Mouse (Mus musculus) megakaryocyte-erythroid progenitor cell, adult 5-6 weeks (primary cell): ENCODE data around the gene Fam155a. TPM values are rescaled to one million over a fixed set of nuclear protein-coding genes. Genes with fewer than 3 reads are reported as not detected.
A peak's percentile ranks its signal among the peaks of the same experiment; 100 is the strongest.

Experiments used
- ATAC-seq: replicated peaks from 2 replicates; pipeline ENCODE4 v1.8.0; 2016; ENCODE audit warnings: mild to moderate bottlenecking, inconsistent platforms; ENCODE audit not compliant: severe bottlenecking, poor library complexity, low FRiP score, low TSS enrichment
- total RNA-seq, 2 experiments: library from RNA; stranded (forward) in 1 of 2; stranded (reverse) in 1 of 2; fragments of 200-1000, 215-1000 nt in 1 of 2; fragments of >200 nt in 1 of 2; fragmentation: Nextera tagmentation in 1 of 2; gene quantifications; 2 replicates each; pipeline ENCODE4 v1.2.3; 2014 to 2017

The Fam155a gene
- total RNA-seq, 2 experiments from 2014 or later = not detected

DNA sequence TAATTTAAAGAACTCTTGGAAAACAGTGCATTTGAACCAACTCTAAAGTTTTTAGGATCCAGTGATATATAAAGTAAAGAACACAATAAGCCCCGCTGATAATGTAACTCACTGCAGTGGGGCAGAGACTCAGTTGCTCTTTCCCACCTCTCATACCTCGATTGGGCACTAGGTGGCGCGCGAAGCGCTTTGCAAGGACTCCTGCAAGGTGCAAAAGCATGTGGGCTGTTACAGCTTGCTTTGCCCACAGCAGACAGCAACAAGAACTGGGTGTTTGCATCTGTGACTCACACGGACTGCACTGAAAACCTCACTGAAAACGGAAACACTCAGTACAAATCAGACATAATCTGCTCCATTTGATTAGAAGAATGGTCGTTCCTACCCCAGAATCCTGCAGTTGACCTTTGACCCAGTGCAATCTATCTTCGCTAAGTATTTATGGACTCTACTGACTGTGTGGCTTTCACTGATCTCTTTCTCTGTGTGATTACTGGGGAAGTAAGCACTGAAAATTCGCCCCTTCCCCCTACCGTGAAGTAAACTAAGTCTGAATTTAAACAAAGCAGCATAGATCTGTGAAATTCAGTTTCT, 537.5 kb downstream of the Fam155a start:
- ATAC-seq = peak; percentile 90

DNA sequence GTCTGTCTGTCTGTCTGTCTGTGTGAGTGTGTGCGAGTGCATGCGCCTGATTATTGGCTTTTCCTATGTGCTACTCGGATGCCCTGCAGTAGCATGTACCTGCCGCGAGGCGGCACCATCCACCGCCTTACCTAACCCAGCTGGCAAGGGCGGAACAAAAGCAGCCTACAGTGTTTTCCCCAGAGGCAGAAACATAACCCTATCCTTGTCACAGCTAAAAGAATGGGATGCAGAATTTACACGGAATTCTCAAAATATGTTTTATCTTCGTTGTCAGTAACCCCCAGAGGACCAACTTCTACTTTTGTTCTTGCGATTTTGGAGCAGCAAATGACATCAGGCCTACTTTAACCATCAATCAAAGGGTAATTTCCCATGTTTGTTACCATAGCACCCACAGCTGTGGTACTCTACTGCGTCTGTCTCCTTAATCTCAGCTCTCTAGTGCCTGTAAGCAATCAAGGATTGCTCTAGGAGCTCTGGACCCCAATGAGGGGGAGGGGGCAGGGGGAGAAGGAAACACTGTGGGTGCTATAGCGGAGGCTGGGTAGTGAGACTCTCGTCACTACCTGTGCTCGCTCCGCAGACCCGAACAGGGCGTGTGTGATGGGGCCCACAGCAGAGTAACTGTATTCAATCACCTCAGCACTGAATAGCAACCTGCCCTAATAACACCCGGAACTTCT, 543.0 kb downstream of the Fam155a start:
- peak; percentile 75; the same call in 1 of the 2 replicates for ATAC-seq

- no peak for ATAC-seq
These were observed 544.2 kb downstream of the Fam155a start for GRCm38 (mm10) chr8:9226767-9227166.

GRCm38 (mm10) chr8:9211751-9212150, 559.2 kb downstream of the Fam155a start:
- ATAC-seq = no peak

- no peak for ATAC-seq
These were observed 563.4 kb downstream of the Fam155a start for GRCm38 (mm10) chr8:9207505-9208051.

- ATAC-seq = no peak
These were observed 566.5 kb downstream of the Fam155a start for GRCm38 (mm10) chr8:9204345-9205067.

GRCm38 (mm10) chr8:9200099-9200498, 570.9 kb downstream of the Fam155a start:
- no peak for ATAC-seq

DNA sequence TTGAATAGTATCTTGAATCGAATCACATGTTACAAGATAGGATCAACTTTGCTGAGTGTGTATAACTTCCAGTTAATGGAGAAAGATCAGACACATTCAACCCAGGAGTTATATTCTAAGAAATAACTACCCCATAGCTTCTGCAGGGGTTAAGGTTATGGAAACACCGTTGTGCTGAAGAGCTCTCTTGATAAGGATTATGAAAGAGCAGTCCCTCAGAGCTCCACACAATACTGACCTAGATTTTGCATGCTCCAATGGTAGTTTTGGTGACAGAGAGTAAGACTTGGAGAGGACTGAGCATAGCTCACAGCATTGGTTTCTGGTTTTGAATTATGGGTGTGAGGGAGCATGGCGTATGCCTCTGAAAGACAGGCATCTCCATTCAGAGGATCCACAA, 579.3 kb downstream of the Fam155a start:
- ATAC-seq = no peak

GRCm38 (mm10) chr8:9188616-9189015, 582.3 kb downstream of the Fam155a start:
- ATAC-seq = no peak

DNA sequence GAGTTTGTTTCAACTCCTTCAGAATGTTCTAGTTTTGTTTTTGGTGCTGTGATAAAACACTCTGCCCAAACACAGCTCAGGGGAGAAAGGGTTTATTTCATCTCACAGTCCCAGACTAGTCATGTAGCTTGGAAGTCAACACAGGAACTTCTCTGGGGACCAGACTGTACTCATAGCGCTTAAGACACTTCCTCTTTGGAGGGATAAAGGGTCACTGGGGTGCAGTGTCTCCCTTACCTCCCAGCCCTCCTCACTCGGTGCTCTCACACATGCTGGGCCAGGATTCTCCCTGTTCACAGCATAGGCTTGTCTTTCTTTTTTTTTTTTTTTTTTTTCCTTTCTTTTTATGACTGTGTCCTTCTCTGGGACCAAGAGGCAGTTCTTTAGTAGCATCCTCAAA, 585.8 kb downstream of the Fam155a start:
- ATAC-seq = no peak

DNA sequence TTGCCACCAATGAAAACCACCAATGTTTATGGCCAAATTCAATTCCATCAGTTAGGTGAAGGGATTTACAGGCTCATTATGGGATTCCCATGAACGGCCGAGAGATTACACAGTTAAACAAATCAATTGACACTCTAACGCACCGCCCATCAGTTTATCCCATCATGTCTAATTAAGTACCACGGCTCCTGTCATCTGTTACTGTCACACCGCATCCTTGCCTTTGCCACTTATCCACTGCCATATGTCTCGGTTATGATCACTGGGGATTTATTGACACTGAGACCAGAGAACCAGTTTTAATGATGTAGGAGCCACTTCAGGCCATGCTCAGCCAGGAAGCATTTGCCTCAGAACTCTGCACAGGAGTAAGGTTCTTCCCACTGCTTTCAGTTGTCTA, 588.5 kb downstream of the Fam155a start:
- no peak for ATAC-seq

DNA sequence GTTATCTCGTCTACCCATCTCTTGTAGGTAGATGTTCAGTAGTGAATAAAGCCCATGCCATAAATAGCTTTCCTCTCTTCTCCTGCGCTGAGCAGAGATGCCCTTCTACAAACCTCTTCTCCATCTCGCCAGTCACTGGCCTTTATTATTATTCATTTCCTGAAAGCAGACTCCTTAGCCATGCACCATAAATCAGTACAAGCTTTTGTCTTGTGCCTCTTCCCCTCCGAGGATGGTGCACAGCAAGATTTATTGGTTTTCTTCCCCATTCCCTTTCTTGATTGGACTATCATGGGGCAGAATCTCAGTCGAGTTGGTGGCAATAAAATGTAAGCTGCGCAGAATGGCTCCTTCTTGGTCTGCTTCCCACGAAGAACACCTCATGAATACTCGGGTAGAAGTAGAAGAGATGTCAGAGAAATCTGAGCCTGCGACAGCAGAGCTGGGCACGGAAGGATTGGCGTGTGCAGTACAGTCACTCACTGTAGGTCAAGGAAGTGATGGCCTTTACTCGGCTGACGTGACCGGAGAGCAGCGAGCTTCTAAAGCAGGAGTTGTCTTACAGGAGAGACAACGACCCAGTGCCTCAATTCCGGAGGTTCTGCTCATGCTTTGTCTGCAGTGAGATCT, 590.2 kb downstream of the Fam155a start:
- ATAC-seq = no peak

DNA sequence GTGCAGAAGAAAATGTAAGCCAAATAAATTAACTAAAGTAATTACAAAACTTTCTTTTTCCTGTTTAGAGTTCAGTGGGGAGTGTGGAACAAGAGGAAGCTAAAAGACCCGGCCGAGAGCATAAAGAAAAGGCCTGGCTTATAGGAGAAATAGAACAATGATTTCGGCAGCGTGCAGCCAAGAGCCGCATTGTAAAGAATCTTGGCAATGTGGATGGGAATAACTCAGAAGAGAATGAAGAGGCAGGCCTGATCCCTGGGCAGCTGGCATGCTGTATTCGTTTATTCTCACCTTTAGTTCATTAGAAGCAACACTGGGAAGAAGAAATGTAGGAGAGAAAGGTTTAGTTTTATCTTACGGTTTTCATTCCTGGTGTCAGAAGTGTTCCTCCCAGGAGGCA, 594.0 kb downstream of the Fam155a start:
- no peak for ATAC-seq

DNA sequence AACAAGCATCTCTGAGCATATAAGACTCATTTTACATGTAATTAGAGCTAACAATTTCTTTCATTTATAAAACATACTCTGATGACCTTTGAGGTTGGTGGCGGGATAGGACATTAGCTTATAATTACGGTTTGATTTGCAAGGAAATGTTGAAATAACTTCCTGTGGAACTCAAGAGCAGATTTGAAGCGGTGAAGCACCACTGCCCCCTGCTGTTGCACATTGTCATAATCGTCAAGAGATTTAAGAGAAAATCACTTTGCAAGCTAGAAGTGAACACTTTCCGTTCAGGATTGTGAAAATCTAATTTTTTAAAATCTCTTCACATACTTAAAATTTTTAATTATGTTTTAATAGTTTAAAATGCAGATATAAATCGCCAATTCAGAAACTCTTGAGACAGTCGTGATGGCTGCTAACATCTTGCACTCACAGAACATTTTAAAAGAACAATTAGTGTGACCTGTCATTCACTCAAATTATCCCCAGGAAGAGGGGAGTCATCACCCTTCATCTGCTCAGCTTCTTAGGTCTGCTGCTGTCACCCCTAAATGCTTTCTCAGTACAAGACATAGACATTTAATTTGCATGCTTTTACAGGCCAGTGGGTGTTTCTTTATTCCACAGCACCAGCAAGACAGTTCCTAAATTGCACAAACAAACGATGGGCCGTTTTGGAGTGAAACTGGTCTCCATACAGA, 595.9 kb downstream of the Fam155a start:
- no peak for ATAC-seq

GRCm38 (mm10) chr8:9171848-9172247, 599.1 kb downstream of the Fam155a start:
- no peak for ATAC-seq

DNA sequence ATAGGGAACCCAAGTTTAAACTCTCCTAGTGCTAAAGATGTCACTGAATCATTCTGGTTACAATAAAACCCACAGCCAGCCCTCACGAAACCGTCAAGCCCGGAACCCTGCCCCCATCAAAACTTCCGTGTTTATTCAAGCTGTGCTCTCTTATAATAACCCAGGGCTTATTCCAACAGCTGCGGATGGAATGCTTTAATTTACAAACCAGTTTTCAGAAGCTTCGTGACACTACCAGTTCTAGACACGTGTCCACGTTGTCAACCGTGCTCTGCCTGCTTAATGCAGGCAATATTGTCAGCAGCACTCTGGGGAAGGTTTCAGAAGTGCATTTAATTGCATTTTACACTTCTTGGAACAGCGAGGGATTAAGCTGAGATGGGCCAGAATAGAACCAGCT, 603.0 kb downstream of the Fam155a start:
- no peak for ATAC-seq

GRCm38 (mm10) chr8:9161606-9162005, 609.4 kb downstream of the Fam155a start:
- no peak for ATAC-seq

DNA sequence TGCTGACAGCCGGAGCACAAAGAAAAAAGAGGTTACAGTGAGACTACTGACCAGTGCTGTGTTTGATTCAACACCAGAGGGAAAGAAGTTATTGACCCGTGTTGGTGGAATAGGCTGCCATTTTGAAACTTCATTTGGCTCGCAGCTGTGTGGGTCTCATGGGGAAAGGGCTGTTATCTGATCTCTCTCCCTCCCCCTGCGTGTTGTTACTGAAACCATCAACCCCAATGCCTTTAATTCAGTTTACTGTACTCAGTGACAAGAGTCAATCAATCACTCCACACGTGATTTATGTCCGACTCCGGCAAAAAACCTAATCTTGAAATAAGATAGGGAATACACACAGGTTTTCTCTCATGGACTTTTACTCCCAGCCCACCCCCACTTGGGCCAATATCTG, 611.6 kb downstream of the Fam155a start:
- ATAC-seq = no peak

DNA sequence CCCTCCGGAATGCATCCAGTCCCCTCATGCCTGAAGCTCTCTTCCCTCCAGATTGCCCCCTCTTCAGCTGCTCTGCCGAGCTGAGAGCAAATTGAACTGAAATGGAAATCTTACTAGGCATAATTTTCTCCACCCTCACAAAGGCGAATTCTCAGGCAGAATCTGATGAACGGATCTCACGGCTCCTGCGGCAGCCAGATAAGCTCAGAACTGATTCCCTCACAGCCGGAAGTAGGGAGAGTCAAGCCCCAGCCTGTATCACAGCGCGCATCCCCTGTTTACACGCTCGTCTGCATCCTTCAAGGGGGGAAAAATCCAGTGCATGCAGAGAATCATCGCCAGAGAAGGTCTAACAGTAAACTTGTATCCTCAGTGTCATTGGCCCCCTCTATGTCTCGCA, 612.3 kb downstream of the Fam155a start:
- ATAC-seq = no peak
